Mouse (Mus musculus): Measurements from ENCODE around the gene Cnst. TPM values are rescaled to one million over a fixed set of nuclear protein-coding genes. Genes with fewer than 3 reads are reported as not detected.
A peak's percentile ranks its signal among the peaks of the same experiment; 100 is the strongest.

Cnst gene
- polyA plus RNA-seq, 1 experiment from 2014 or later = 32.9 TPM

GRCm38 (mm10) chr1:179559446-179560194 is 13.4 kb downstream of the Cnst start:
- H3K27me3 ChIP-seq = no peaks in the 10 kb centered on the region
- no peak overlapping the region for H3K27ac ChIP-seq (replicated peaks)
- H3K36me3 ChIP-seq = no peaks in the 10 kb centered on the region
- H3K4me2 ChIP-seq = no peak overlapping the region
- peaks cover 12% of the 10 kb centered on the region for H3K4me1 ChIP-seq (replicated peaks)
- H3K9me3 ChIP-seq = no peaks in the 10 kb centered on the region
- WGBS = 79% methylated on average over 11 of the region's 11 CpGs
- no peak for ATAC-seq (ENCODE audit: low read depth)
- no peak overlapping the region for H3K4me3 ChIP-seq
- no peak overlapping the region for H3K9ac ChIP-seq

- Histone ChIP-seq H3K27me3 (no peaks in the 10 kb centered on the region), H3K4me3 (no peak overlapping the region), H3K36me3 (no peaks in the 10 kb centered on the region), H3K9ac (no peak overlapping the region), H3K27ac (replicated peaks) (no peak overlapping the region), H3K4me2 (no peak overlapping the region), H3K4me1 (replicated peaks) (peaks cover 12% of the 10 kb centered on the region), H3K9me3 (no peaks in the 10 kb centered on the region)
- 88% methylated on average over 6 of the region's 6 CpGs for WGBS
- no peak for ATAC-seq (ENCODE audit: low read depth)
Observed at GRCm38 (mm10) chr1:179560845-179561430, 14.8 kb downstream of the Cnst start.

GRCm38 (mm10) chr1:179563211-179563610 is 17.0 kb downstream of the Cnst start:
- H3K9me3 ChIP-seq = no peaks in the 10 kb centered on the region
- no peak; the same call in 1 of the 2 replicates for ATAC-seq (ENCODE audit: low read depth)
- H3K36me3 ChIP-seq = no peaks in the 10 kb centered on the region
- H3K27ac ChIP-seq (replicated peaks) = peak overlapping the region; percentile 49; the same call in 1 of the 2 replicates
- H3K4me2 ChIP-seq = no peak overlapping the region
- H3K9ac ChIP-seq = no peak overlapping the region
- H3K27me3 ChIP-seq = no peaks in the 10 kb centered on the region
- 81% methylated on average over 4 of the region's 4 CpGs for WGBS
- no peak overlapping the region for H3K4me3 ChIP-seq
- H3K4me1 ChIP-seq (replicated peaks) = peaks cover 25% of the 10 kb centered on the region

GRCm38 (mm10) chr1:179563926-179564325 is 17.8 kb downstream of the Cnst start:
- Histone ChIP-seq H3K4me2 (no peak overlapping the region), H3K9me3 (no peaks in the 10 kb centered on the region), H3K36me3 (no peaks in the 10 kb centered on the region), H3K9ac (no peak overlapping the region), H3K27me3 (no peaks in the 10 kb centered on the region), H3K4me1 (replicated peaks) (peaks cover 32% of the 10 kb centered on the region), H3K27ac (replicated peaks) (no peak overlapping the region; the same call in 1 of the 2 replicates), H3K4me3 (no peak overlapping the region)
- no peak for ATAC-seq (ENCODE audit: low read depth)
- 73% methylated on average over 5 of the region's 5 CpGs for WGBS

GRCm38 (mm10) chr1:179567558-179567957 is 21.4 kb downstream of the Cnst start:
- Histone ChIP-seq H3K9me3 (no peaks in the 10 kb centered on the region), H3K36me3 (no peaks in the 10 kb centered on the region), H3K4me2 (no peak overlapping the region), H3K27me3 (no peaks in the 10 kb centered on the region), H3K27ac (replicated peaks) (peak overlapping the region; percentile 62), H3K4me3 (no peak overlapping the region), H3K9ac (no peak overlapping the region), H3K4me1 (replicated peaks) (peaks cover 33% of the 10 kb centered on the region)
- ATAC-seq (ENCODE audit: low read depth) = no peak
- 25% methylated on average over 7 of the region's 7 CpGs for WGBS

- WGBS = 84% methylated on average over 4 of the region's 4 CpGs
- no peaks in the 10 kb centered on the region for H3K9me3 ChIP-seq
- H3K4me2 ChIP-seq = no peak overlapping the region
- H3K27ac ChIP-seq (replicated peaks) = no peak overlapping the region
- H3K4me3 ChIP-seq = no peak overlapping the region
- H3K4me1 ChIP-seq (replicated peaks) = peaks cover 24% of the 10 kb centered on the region
- ATAC-seq (ENCODE audit: low read depth) = no peak
- no peak overlapping the region for H3K9ac ChIP-seq
- H3K36me3 ChIP-seq = no peaks in the 10 kb centered on the region
- no peaks in the 10 kb centered on the region for H3K27me3 ChIP-seq
Observed at GRCm38 (mm10) chr1:179568690-179569398, 22.7 kb downstream of the Cnst start.

GRCm38 (mm10) chr1:179570482-179570881 is 24.3 kb downstream of the Cnst start:
- H3K27me3 ChIP-seq = no peaks in the 10 kb centered on the region
- peaks cover 33% of the 10 kb centered on the region for H3K4me1 ChIP-seq (replicated peaks)
- H3K4me3 ChIP-seq = no peak overlapping the region
- no peaks in the 10 kb centered on the region for H3K9me3 ChIP-seq
- H3K27ac ChIP-seq (replicated peaks) = no peak overlapping the region
- WGBS = 91% methylated on average over 1 of the region's 1 CpGs
- H3K36me3 ChIP-seq = no peaks in the 10 kb centered on the region
- no peak for ATAC-seq (ENCODE audit: low read depth)
- no peak overlapping the region for H3K9ac ChIP-seq
- no peak overlapping the region for H3K4me2 ChIP-seq

GRCm38 (mm10) chr1:179571686-179572085 is 25.5 kb downstream of the Cnst start:
- ATAC-seq (ENCODE audit: low read depth) = no peak
- Histone ChIP-seq H3K4me3 (no peak overlapping the region), H3K9me3 (no peaks in the 10 kb centered on the region), H3K4me2 (no peak overlapping the region), H3K9ac (no peak overlapping the region), H3K27ac (replicated peaks) (no peak overlapping the region), H3K36me3 (no peaks in the 10 kb centered on the region), H3K27me3 (no peaks in the 10 kb centered on the region), H3K4me1 (replicated peaks) (peaks cover 33% of the 10 kb centered on the region)
- WGBS = 86% methylated on average over 4 of the region's 4 CpGs

GRCm38 (mm10) chr1:179573650-179574206 is 27.6 kb downstream of the Cnst start:
- H3K27me3 ChIP-seq = no peaks in the 10 kb centered on the region
- no peak overlapping the region for H3K9ac ChIP-seq
- peaks cover 15% of the 10 kb centered on the region; the same call in 1 of the 2 replicates for H3K4me1 ChIP-seq (replicated peaks)
- ATAC-seq (ENCODE audit: low read depth) = no peak
- no peaks in the 10 kb centered on the region for H3K9me3 ChIP-seq
- no peak overlapping the region; the same call in 1 of the 2 replicates for H3K27ac ChIP-seq (replicated peaks)
- 79% methylated on average over 6 of the region's 6 CpGs for WGBS
- no peak overlapping the region for H3K4me3 ChIP-seq
- H3K4me2 ChIP-seq = no peak overlapping the region
- no peaks in the 10 kb centered on the region for H3K36me3 ChIP-seq

- 75% methylated on average over 6 of the region's 6 CpGs for WGBS
- H3K36me3 ChIP-seq = peaks cover 15% of the 10 kb centered on the region
- no peak for ATAC-seq (ENCODE audit: low read depth)
- H3K9me3 ChIP-seq = no peaks in the 10 kb centered on the region
- no peak overlapping the region for H3K27ac ChIP-seq (replicated peaks)
- no peaks in the 10 kb centered on the region for H3K27me3 ChIP-seq
- peaks cover 30% of the 10 kb centered on the region for H3K4me1 ChIP-seq (replicated peaks)
- no peak overlapping the region for H3K4me2 ChIP-seq
- H3K9ac ChIP-seq = no peak overlapping the region
- no peak overlapping the region for H3K4me3 ChIP-seq
Observed at GRCm38 (mm10) chr1:179578625-179579024, 32.5 kb downstream of the Cnst start.

GRCm38 (mm10) chr1:179580200-179580599 is 34.0 kb downstream of the Cnst start:
- no peak for ATAC-seq (ENCODE audit: low read depth)
- H3K4me2 ChIP-seq = no peak overlapping the region
- H3K27ac ChIP-seq (replicated peaks) = no peak overlapping the region
- no peaks in the 10 kb centered on the region for H3K27me3 ChIP-seq
- H3K9ac ChIP-seq = no peak overlapping the region
- no peaks in the 10 kb centered on the region for H3K9me3 ChIP-seq
- WGBS = 75% methylated on average over 8 of the region's 8 CpGs
- H3K4me3 ChIP-seq = no peak overlapping the region
- H3K36me3 ChIP-seq = peaks cover 15% of the 10 kb centered on the region
- H3K4me1 ChIP-seq (replicated peaks) = peaks cover 18% of the 10 kb centered on the region

GRCm38 (mm10) chr1:179581422-179581821 is 35.3 kb downstream of the Cnst start:
- ATAC-seq (ENCODE audit: low read depth) = no peak
- WGBS = 62% methylated on average over 10 of the region's 10 CpGs
- H3K27me3 ChIP-seq = no peaks in the 10 kb centered on the region
- peaks cover 15% of the 10 kb centered on the region for H3K36me3 ChIP-seq
- H3K27ac ChIP-seq (replicated peaks) = peak overlapping the region; percentile 54; the same call in 1 of the 2 replicates
- no peak overlapping the region for H3K9ac ChIP-seq
- H3K4me1 ChIP-seq (replicated peaks) = peaks cover 28% of the 10 kb centered on the region
- no peak overlapping the region for H3K4me2 ChIP-seq
- no peak overlapping the region for H3K4me3 ChIP-seq
- no peaks in the 10 kb centered on the region for H3K9me3 ChIP-seq

Data from neural tube, embryonic 13.5 days (tissue).